ENCODE assay signal across 8 mouse cellular contexts in genomic region chr19:5849843-5850527, GRCm38 (mm10). TPM values are rescaled to one million over a fixed set of nuclear protein-coding genes. Genes with fewer than 3 reads are reported as not detected.
DNase-seq lines count a peak whose midpoint lies in the region; ATAC-seq and TF ChIP-seq lines count a peak whose summit lies in the region.

No protein-coding gene starts in this region.

- H3K27me3 ChIP-seq in forebrain, embryonic 10.5 days (ENCODE audit: poor library complexity, severe bottlenecking), result no peaks in the 10 kb centered on the region
- no peaks in the 10 kb centered on the region for H3K27me3 ChIP-seq in heart, embryonic 15.5 days
- H3K27me3 ChIP-seq in liver, embryonic 14.5 days (ENCODE audit: control insufficient read depth, insufficient read depth, low read length), result no peaks in the 10 kb centered on the region
- no peaks in the 10 kb centered on the region for H3K27me3 ChIP-seq in stomach, embryonic 15.5 days (replicated peaks)

- H3K4me2 ChIP-seq in heart, embryonic 15.5 days, result peak overlapping the region; percentile 29
- peak overlapping the region; percentile 85 for H3K4me2 ChIP-seq in liver, embryonic 14.5 days (ENCODE audit: low read depth)
- H3K4me2 ChIP-seq in stomach, embryonic 15.5 days, result peak overlapping the region; percentile 27

- peak overlapping the region; percentile 62 for H3K4me3 ChIP-seq in brown adipose tissue, adult 24 weeks (ENCODE audit: insufficient read depth, low read depth, low read length)
- H3K4me3 ChIP-seq in forebrain, embryonic 10.5 days, result peak overlapping the region; percentile 29
- no peak overlapping the region for H3K4me3 ChIP-seq in heart, embryonic 15.5 days
- H3K4me3 ChIP-seq in liver, embryonic 14.5 days (ENCODE audit: insufficient read depth in 1 of 2, low read depth in 2 of 2, low read length in 2 of 2), result peak overlapping the region in 1 of 2 experiments; percentile 10; a peak in 2 of 4 replicates
- no peak overlapping the region for H3K4me3 ChIP-seq in stomach, embryonic 15.5 days (replicated peaks)

- TF ChIP-seq EP300 in liver, embryonic 14.5 days (IDR thresholded peaks at IDR 0.05; ENCODE audit: low read depth), result peak; percentile 78

- H3K9me3 ChIP-seq in forebrain, embryonic 10.5 days, result no peaks in the 10 kb centered on the region
- no peaks in the 10 kb centered on the region for H3K9me3 ChIP-seq in heart, embryonic 15.5 days (replicated peaks)
- H3K9me3 ChIP-seq in liver, embryonic 14.5 days (ENCODE audit: control insufficient read depth, low read length), result no peaks in the 10 kb centered on the region
- no peaks in the 10 kb centered on the region for H3K9me3 ChIP-seq in stomach, embryonic 15.5 days

- TF ChIP-seq CTCF in liver, embryonic 14.5 days (IDR thresholded peaks at IDR 0.05; ENCODE audit: low read depth), result peak; percentile 100

- H3K27ac ChIP-seq in brown adipose tissue, adult 24 weeks (replicated peaks; ENCODE audit: low read depth, low read length), result peak overlapping the region; percentile 100
- peak overlapping the region; percentile 91 for H3K27ac ChIP-seq in forebrain, embryonic 10.5 days
- H3K27ac ChIP-seq in heart, embryonic 15.5 days, result peak overlapping the region; percentile 98
- peak overlapping the region; percentile 99 for H3K27ac ChIP-seq in liver, embryonic 14.5 days
- peak overlapping the region; percentile 99 for H3K27ac ChIP-seq in stomach, embryonic 15.5 days

- H3K9ac ChIP-seq in heart, embryonic 15.5 days, result no peak overlapping the region
- peak overlapping the region; percentile 45 for H3K9ac ChIP-seq in liver, embryonic 14.5 days (replicated peaks)
- no peak overlapping the region for H3K9ac ChIP-seq in stomach, embryonic 15.5 days

- WGBS in forebrain, embryonic 10.5 days, result 39% methylated on average over 11 of the region's 11 CpGs
- 29% methylated on average over 11 of the region's 11 CpGs for WGBS in heart, embryonic 15.5 days
- WGBS in liver, embryonic 14.5 days (ENCODE audit: insufficient replicate concordance), result 14% methylated on average over 11 of the region's 11 CpGs
- 23% methylated on average over 11 of the region's 11 CpGs for WGBS in stomach, embryonic 15.5 days

- peaks cover 35% of the 10 kb centered on the region for H3K4me1 ChIP-seq in brown adipose tissue, adult 24 weeks (ENCODE audit: control insufficient read depth, insufficient read depth, insufficient read length, low read length)
- peaks cover 68% of the 10 kb centered on the region for H3K4me1 ChIP-seq in forebrain, embryonic 10.5 days
- peaks cover 69% of the 10 kb centered on the region for H3K4me1 ChIP-seq in heart, embryonic 15.5 days (replicated peaks)
- H3K4me1 ChIP-seq in liver, embryonic 14.5 days (replicated peaks; ENCODE audit: control insufficient read depth in 2 of 2, insufficient read depth in 2 of 2, low read length in 1 of 2), result peaks cover 49 to 56% of the 10 kb centered on the region in 2 experiments
- peaks cover 46% of the 10 kb centered on the region for H3K4me1 ChIP-seq in stomach, embryonic 15.5 days

- peaks cover 38% of the 10 kb centered on the region for H3K36me3 ChIP-seq in forebrain, embryonic 10.5 days (replicated peaks)
- peaks cover 5% of the 10 kb centered on the region; the same call in 1 of the 2 replicates for H3K36me3 ChIP-seq in heart, embryonic 15.5 days
- no peaks in the 10 kb centered on the region for H3K36me3 ChIP-seq in liver, embryonic 14.5 days (replicated peaks; ENCODE audit: control insufficient read depth, insufficient read depth, low read depth)
- H3K36me3 ChIP-seq in stomach, embryonic 15.5 days, result no peaks in the 10 kb centered on the region

- peak; percentile 88 for DNase-seq in forebrain, embryonic 10.5 days (ENCODE audit: extremely low spot score, low spot score)
- DNase-seq in kidney, postnatal 25 days, result peak; percentile 97 to 98
- peak; percentile 83 to 87 (median 85) for DNase-seq in liver, embryonic 14.5 days (ENCODE audit: low read depth in 3 of 3, low spot score in 3 of 3)
- DNase-seq in neural tube, embryonic 10.5 days (ENCODE audit: extremely low spot score, low spot score), result peak; percentile 91

- peak; percentile 46 for ATAC-seq in CD4-positive, CD25-positive, alpha-beta regulatory T cell, adult 4 months
- peak; percentile 16 for ATAC-seq in heart, embryonic 15.5 days (replicated peaks; ENCODE audit: insufficient number of reproducible peaks, insufficient read depth, low FRiP score, low read depth)
- ATAC-seq in liver, embryonic 14.5 days (ENCODE audit: insufficient read depth), result peak; percentile 42; the same call in 1 of the 2 replicates
- peak; percentile 28 for ATAC-seq in stomach, embryonic 15.5 days (ENCODE audit: insufficient read depth, low FRiP score, low read depth)

RNA-seq across cellular contexts. Expression of gene Frmd8, which starts 25.1 kb away (rescaled TPM):
- polyA plus RNA-seq in CD4-positive, CD25-positive, alpha-beta regulatory T cell, adult 4 months (2017; shearing (Covaris generic)), result 10 to 100 TPM; 62.6 to 85.3 TPM
- 6.6 and 7.0 TPM in 2 replicates for polyA plus RNA-seq in brown adipose tissue, adult 24 weeks (2012; ENCODE audit: insufficient read depth, insufficient read length, missing spikeins)
- 36.9 and 40.6 TPM in 2 replicates for polyA plus RNA-seq in forebrain, embryonic 10.5 days (2016; fragmentation: Nextera tagmentation; extraction: Ambion mirVana)
- polyA plus RNA-seq in heart, embryonic 15.5 days (2015; fragmentation: Nextera tagmentation; extraction: Ambion mirVana), result 25.1 and 35.1 TPM in 2 replicates
- polyA plus RNA-seq in liver, embryonic 14.5 days (2012; rRNA removed), result 5.9 and 6.7 TPM in 2 replicates
- polyA plus RNA-seq in liver, embryonic 14.5 days (2014; fragmentation: Nextera tagmentation; extraction: Ambion mirVana), result 6.6 and 8.4 TPM in 2 replicates
- 25.3 and 27.7 TPM in 2 replicates for polyA plus RNA-seq in stomach, embryonic 15.5 days (2015; fragmentation: Nextera tagmentation; extraction: Ambion mirVana)

RNA-seq across cellular contexts. Expression of gene Slc25a45, which starts 27.6 kb away (rescaled TPM):
- 10 to 100 TPM; 51.6 to 73.7 TPM for polyA plus RNA-seq in CD4-positive, CD25-positive, alpha-beta regulatory T cell, adult 4 months (2017; shearing (Covaris generic))
- 2.3 and 2.4 TPM in 2 replicates for polyA plus RNA-seq in brown adipose tissue, adult 24 weeks (2012; ENCODE audit: insufficient read depth, insufficient read length, missing spikeins)
- 1.5 and 2.0 TPM in 2 replicates for polyA plus RNA-seq in forebrain, embryonic 10.5 days (2016; fragmentation: Nextera tagmentation; extraction: Ambion mirVana)
- 3.2 and 4.2 TPM in 2 replicates for polyA plus RNA-seq in heart, embryonic 15.5 days (2015; fragmentation: Nextera tagmentation; extraction: Ambion mirVana)
- 5.3 and 5.8 TPM in 2 replicates for polyA plus RNA-seq in liver, embryonic 14.5 days (2012; rRNA removed)
- 3.2 and 4.6 TPM in 2 replicates for polyA plus RNA-seq in liver, embryonic 14.5 days (2014; fragmentation: Nextera tagmentation; extraction: Ambion mirVana)
- 5.5 TPM in 2 replicates for polyA plus RNA-seq in stomach, embryonic 15.5 days (2015; fragmentation: Nextera tagmentation; extraction: Ambion mirVana)

RNA-seq across cellular contexts. Expression of gene Tigd3, which starts 44.0 kb away (rescaled TPM):
- polyA plus RNA-seq in CD4-positive, CD25-positive, alpha-beta regulatory T cell, adult 4 months (2017; shearing (Covaris generic)), result under 1 TPM; 0.51 to 0.84 TPM
- not detected in 2 replicates for polyA plus RNA-seq in brown adipose tissue, adult 24 weeks (2012; ENCODE audit: insufficient read depth, insufficient read length, missing spikeins)
- 9.0 and 9.1 TPM in 2 replicates for polyA plus RNA-seq in forebrain, embryonic 10.5 days (2016; fragmentation: Nextera tagmentation; extraction: Ambion mirVana)
- 1.2 and 2.0 TPM in 2 replicates for polyA plus RNA-seq in heart, embryonic 15.5 days (2015; fragmentation: Nextera tagmentation; extraction: Ambion mirVana)
- 2.2 and 2.4 TPM in 2 replicates for polyA plus RNA-seq in liver, embryonic 14.5 days (2012; rRNA removed)
- polyA plus RNA-seq in liver, embryonic 14.5 days (2014; fragmentation: Nextera tagmentation; extraction: Ambion mirVana), result 1.1 TPM in 2 replicates
- polyA plus RNA-seq in stomach, embryonic 15.5 days (2015; fragmentation: Nextera tagmentation; extraction: Ambion mirVana), result 2.3 and 2.4 TPM in 2 replicates

Comparison
In these comparisons a context has a peak if more than half of its experiments do, and no peak if none do; other contexts are left out.
1. H3K4me3 ChIP-seq: peak in brown adipose tissue, adult 24 weeks (single experiment) and forebrain, embryonic 10.5 days (single experiment); none in heart, embryonic 15.5 days (single experiment) and stomach, embryonic 15.5 days (single experiment).
2. H3K4me2 ChIP-seq: peak in every context shown above with its lines; median percentile 85 in liver, embryonic 14.5 days; 29 in heart, embryonic 15.5 days; 27 in stomach, embryonic 15.5 days.
3. Peak in every context shown above with its lines, with median percentiles within 50 percentile points of each other: ATAC-seq, H3K27ac ChIP-seq and DNase-seq.